Mouse (Mus musculus) spleen, adult 12 weeks (tissue): ENCODE data around the gene Calm1.
"Not testable (repeated sequence)": the region's sequence is repeated elsewhere in the genome, so short reads cannot be mapped to it uniquely, and the experiment has no call there.

Experiments
- DNase-seq: peaks from one replicate; pipeline ENCODE4 v3.0.0; 2022; ENCODE audit warnings: low spot score

The Calm1 gene

DNA sequence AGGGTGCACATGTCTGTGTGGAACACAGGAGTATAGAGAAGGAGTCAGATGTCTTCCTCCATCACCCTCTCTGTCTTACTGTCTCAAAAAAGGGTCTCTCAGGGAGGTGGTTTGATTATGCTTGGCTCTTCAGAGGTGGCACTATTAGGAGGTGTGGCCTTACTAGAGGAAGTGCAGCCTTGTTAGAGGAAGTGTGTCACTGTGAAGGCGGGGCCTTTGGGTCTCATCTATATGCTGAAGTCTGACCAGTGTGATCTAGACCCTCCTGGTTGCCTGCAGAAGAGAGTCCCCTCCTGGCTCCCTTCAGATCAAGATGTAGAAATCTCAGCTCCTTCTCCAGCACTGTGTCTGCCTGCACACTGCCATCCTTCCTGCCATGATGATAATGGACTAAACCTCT is 5.1 kb upstream of the Calm1 start:
- DNase-seq = no peak

DNA sequence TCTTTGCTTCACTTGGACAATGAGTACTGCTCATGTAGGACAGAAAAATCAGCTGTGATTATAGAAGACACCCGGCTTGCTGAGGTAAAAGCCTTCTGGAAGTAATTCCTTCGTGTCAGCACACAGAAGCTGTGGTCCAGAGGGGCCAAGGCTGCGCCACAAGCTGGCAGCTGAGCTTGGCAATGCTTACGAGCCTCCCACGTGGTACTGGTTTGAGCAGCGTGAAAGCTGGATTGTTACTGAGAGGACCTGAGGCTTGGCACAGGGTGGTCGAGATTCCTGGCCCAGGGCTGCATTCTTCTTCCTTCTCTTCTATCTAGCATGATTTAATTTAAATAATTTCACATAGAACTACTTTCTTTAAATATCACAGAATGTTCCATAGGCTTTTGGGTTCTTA is 2.4 kb upstream of the Calm1 start:
- DNase-seq = no peak

DNA sequence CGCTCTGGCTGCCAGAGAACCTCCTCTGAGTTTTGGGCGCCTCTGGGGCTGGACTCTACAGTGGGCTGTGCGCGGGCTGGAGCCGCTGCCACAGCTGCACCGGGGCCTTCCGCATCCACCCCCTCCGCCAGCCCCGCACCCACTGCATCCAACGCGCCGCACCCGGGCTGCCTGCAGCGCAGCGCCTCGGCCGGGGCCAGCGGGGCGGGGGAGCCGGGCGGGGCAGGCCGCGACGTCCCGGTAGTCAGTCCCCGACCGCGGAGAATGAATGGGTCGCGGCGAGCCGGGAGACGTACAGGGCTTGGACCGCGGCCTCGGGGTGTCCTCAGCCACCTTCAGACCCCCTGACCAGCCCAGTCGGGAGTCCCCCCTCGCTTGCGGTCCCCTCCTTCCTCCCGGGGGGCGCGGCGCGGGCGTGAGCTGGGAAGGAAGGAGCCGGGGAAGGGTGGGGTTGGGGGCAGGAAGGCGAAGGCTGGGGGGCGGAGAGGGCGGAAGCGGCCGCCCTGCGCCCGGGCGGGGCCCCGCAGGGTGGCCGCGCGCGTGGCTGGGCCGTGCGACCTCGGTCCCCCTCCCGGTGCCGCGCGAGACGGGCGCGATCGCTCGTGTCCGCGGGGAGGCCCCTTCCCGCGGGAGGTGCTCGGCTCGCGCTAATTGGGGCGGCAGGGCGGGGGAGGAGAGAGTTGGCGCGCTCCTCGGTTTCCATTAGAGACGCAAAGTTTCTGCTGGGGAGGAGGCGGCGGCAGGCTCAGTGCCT is 833 bp downstream of the Calm1 start:
- peak; percentile 70 for DNase-seq

DNA sequence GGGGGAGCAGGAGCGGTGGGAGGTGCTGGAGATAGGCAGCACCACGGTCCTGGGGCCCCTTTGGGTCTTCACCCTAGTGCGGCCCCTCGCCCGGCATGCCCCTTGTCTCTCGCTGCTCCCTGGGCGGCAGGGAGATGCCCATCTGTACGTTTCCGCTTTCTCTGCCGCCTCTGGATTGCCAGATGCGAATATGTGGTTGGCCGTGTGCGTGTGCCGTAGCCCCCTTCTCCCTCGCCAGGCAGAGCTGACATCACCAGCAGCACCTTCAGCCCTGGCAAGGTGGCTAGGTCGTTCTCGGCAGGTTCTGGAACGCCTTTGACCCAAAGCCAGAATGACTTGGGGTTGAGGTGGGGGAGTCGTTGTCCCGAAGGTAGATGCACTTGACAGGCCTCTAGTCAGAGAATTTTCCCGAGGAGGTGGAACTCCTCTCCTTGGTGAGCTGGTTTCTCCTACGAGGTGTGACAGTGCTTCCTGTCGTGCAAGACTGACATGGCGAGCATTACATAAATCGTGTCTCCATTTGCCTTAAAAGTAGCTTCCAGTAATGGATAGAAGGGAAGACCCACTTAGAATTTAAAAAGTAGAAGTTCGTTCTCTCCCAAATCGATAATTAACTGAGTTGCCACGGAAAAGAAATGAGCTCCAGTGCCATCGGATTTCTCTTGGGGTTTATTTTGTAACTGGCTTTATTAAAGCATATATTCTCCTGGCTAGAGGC is 1.6 kb downstream of the Calm1 start:
- DNase-seq = no peak

DNA sequence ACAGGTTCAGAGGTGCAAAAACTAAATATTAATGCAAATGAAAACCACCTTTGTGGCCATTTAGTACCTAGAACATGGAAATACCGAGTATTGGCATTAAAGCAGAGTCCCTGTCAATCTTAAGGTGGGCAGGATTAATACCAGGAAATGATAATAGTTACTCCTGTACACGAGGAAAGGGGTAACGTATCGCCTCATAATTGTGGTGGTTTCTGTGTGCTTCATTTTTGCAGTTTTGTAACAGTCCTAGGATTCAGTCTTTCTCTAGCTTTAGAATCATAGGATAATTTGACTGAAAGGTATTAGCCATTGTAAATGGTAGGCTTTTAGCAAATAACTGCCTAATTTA is 2.1 kb downstream of the Calm1 start:
- DNase-seq = no peak

DNA sequence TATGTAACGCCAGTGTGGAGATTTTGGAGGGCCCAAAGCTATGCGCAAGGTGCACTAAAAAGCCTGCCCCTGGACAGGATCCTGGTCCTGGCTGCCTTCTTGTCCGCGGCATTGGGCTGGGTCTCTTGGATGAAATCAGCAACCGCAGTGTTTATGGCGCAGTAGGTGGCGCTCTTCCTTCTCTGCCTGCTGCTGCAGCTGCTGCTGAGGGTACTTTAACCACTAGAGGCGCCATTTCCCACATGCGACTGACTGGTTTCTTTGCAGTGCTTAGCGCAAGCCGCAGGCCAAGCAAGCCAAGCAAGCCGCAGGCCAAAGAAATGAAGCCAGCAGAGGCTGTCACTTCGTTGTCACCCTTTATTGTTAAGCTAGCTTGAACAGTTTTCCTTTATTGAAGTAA is 2.6 kb downstream of the Calm1 start:
- DNase-seq = peak; percentile 82

DNA sequence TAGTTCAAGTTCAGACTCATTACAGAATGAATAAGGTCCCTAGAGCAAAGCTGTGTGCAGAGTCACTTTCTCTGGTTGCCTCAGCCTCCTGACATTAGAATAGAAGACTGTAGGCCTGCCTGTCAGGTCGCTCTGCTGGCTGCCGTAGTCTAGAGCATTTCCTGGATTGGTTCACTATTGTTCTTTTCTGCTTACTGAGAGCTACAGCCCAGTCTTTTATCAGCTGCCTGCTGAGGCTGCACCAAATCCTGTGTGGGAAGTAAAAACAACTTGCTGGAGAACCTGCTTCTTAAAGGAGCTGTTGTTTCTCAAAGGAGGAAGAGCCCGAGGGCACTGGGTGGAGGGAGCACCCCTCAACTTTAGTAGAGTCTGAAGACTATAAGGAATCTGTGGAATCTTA is 4.5 kb downstream of the Calm1 start:
- no peak for DNase-seq

DNA sequence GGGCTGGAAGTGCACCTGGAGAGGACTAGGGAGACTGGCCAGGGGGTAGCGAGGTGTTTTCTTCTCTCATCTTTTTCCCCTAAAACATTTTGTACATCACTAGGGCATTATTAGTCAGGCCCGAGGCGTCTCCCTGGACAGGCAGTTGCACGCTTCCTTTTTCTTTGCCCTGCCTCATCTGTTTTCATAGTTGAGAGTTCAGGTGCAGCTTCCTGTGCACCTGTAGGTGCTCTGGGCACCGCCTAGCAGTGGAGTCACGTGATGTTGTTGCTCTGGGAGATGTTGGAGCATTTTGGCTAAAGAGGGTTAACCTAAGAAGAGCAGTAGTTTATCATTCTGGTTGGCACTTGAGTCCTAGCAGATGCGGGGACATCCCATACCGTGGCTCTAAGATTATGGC is 5.9 kb downstream of the Calm1 start:
- no peak for DNase-seq

DNA sequence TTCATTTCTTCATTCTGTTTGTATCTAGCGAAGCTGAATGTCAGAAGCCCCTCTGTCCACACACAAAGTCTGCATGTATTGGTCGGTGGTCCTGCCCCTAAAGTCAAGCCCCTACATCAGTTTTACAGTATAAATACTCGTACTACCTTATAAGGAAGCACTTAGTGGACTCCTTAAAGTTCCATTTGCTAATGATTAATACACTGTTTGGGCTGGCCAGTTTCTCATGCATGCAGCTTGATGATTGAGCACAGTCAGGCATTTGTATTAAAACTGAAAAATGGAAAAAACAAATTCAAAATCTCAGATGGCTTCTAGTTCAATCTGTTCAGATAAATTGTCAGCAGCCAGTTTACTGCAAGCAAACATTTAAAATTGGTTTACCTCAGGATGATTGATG is 7.3 kb downstream of the Calm1 start:
- DNase-seq = no peak

DNA sequence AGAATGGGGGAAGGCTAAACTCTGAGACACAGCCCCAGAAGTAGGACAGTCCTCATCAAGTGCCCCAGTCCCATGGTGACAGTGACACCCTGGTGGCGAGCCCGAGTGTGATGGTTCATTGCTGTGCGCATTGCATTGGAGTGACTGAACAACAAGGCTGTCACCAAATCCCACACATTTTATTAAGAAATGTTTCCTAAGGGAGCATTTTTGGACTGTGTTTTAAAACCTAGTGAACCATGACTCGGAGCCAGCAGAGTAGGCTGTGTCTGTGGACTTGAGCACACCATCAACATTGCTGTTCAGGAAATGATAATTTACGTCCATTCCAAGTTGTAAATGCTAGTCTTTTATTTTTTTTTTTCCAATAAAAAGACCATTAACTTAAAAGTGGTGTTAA is 7.7 kb downstream of the Calm1 start:
- DNase-seq = no peak

DNA sequence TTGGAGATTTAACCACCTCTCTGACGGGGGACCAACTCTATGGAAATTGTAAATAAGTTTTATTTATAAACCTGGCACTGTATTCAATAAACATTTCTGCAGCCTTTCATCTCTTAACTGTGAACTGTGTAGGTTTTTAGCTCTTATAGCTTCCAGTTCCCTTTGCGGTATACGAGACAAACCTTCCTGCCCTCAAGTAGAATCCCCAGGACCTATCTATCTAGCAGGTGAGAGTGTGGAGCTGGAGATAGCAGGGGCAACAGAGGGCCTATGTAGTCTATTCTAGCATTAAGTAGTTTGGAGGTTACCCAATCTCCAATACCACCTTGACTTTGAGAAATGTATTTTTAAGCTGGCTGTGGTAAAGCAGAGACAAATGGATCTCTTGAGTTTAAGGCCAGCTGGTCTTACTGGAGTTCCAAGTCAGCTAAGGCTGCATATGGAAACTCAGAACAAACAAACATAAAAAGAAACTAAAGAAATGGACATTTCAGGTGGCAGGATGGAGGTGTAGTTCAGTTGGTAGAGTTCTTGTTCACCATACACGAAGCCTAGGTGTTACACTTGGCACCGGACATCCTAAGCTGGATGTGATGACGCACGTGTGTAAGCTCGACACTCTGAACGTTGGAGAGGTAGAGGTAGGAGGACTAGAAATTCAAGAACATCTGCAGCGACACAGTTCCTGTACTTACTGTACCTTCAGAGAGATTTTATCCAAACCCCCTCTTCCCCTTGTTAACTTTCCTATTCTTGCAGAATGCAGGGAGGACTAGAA is 10.7 kb downstream of the Calm1 start:
- no peak for DNase-seq

DNA sequence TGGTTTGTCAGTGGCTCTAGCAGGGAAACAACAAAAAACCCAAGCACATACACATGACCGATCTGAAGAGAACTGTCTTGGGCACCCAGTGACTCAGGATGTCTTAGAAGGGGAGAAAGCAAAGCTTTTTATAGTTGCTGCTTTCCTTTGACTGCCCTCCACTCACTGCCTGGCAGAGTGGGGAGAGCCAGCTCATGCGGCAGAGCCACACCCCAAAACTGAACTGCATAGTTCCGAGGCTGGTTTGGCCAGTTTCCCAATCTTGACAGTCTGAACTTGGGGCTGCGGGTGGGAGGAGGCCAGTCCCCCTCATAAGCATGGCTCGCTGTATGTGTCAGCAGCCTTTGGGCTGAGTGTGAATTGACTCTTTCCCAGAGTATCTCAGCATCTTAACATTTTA is 11.7 kb downstream of the Calm1 start:
- DNase-seq = no peak

DNA sequence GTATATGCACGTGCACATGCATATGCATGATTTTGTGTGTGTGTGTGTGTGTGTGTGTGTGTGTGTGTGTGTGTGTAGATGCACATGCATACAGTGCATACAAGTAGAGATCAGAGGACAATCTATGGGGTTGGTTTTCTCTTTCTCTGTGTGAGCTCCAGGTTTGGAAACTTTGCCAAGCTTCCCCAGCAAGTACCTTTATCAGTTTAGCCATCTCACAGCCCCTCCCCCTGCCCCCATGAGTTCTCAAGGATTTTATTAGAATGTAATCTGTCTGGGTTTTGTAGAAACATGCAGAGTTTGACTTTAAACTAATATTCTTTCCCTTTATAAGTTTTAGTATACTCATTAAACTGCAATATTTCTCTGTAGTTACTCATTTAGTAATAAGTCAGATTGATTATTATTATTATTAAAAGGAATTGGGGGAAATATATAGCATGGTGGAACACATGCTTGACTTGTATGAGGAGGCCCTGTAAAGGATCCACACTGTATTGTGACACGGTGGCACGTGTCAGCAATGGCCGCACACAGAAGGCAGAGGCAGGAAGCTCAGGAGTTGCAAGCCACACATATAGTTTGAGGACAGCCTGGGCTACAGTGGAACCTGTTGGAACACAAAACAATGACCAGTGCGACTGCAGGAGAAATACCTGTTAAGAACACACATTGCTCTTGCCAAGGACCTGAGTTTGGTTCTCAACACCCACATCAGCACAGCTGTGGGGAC is 12.4 kb downstream of the Calm1 start:
- no peak for DNase-seq

DNA sequence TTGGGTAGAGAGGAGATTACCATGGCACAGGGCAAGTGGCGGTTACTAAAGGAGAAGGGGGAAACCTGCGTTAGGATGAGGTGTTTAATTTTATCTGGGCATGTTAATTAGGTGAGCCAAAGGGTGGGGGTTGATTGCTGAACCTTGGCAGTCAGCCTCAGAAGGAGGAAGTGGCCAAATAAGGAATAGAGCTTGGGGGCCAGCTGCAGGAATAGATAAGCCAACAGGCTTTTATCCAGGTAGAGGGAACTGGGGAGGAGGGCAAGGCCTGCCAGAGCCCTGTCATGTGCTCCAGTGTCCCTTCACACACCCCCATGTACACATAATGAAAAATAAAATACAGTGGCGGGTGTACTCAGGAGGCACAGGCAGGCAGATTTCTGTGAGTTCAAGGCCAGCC is 13.2 kb downstream of the Calm1 start:
- DNase-seq = peak; percentile 12

DNA sequence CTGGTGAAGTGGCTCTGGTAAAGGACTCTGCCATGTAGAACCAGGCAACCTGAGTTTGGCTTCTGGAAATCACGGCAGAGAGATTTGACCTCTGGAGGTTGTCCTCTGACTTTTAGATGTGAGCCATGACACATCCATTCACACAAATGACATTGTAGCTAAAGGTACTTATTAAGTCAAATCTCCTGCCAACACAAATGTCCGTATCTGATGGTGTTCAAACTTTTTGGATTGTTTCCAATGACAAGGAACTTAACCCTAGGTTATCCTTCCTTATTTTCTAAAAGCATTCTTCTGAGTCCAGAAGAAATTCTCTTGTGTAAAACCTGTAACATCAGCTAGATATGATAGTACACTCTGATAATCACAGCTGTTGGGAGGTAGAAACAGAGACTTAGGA is 13.9 kb downstream of the Calm1 start:
- DNase-seq = no peak

DNA sequence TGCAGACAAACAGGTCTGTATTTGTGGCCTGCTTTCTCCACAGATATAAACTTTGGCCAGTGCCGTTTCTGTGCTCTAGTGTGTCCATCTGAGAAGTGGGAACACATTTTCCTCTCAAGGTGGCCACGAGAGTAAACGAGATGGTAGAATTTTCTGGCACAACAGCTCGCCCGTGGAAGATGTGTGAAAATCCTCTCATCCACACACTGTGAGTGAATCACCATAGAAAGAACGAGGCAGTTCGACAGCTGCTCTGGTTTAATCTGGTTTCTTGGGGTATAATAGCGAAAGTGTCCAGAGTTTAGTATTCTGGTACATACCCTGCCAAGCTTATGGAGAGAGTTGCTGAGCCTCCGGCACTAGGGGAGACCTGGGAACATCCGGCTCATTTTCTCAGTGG is 14.9 kb downstream of the Calm1 start:
- DNase-seq = no peak

DNA sequence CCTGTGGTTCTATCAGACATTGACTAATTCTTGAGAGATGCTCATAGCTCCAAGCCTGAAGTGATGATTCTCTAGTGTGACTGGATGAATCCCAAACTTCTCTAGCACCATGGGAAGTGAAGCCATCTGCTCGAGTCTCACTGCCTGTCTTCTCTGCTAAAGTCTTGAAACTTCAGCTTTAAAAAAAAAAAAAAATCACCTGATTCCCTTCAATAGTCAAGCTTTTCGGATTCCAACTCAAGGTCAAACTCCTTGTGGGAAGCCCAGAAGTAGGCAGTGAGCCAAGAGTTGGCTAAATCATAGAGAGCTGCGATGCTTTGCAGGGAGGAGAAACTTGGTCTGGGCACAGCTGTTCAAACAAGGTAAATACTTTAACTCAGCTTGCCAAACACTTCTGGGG is 15.5 kb downstream of the Calm1 start:
- no peak for DNase-seq

DNA sequence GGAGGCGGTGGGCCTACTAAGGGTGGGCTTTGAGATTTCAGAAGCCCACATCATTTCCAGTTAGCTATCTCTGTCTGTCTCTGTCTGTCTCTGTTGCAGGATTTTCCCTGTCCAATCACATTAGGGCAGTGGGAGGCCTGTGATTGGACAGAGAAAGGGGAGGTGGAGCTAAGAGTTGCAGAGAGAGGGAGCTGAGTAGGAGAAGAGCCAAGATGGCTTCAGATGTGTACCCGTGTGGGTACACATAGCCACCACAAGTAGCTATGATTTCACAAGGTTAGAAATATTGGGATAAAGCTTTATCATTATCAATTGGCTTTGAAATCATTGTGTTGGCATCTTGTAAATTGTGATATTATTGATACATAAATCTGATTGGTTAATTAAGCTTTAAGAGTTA is 17.9 kb downstream of the Calm1 start:
- DNase-seq = not testable (repeated sequence)

DNA sequence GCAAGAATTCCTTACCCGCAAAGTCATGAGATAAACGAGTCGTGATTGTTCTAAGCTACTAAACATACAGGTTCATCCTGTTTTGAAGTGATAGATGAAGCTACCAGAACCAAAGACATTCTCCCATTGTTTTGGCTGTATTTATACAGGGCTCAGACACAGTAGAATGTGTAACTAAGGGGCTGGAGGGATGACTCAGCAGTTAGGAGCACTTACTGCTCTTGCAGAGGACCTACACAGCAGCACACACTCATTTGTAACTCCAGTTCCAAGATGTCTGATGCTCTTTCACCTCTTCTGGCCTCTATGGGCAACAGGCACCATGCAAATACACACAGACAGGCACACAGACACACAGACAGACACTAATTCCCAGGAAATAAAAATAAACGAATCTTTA is 20.8 kb downstream of the Calm1 start:
- no peak for DNase-seq

DNA sequence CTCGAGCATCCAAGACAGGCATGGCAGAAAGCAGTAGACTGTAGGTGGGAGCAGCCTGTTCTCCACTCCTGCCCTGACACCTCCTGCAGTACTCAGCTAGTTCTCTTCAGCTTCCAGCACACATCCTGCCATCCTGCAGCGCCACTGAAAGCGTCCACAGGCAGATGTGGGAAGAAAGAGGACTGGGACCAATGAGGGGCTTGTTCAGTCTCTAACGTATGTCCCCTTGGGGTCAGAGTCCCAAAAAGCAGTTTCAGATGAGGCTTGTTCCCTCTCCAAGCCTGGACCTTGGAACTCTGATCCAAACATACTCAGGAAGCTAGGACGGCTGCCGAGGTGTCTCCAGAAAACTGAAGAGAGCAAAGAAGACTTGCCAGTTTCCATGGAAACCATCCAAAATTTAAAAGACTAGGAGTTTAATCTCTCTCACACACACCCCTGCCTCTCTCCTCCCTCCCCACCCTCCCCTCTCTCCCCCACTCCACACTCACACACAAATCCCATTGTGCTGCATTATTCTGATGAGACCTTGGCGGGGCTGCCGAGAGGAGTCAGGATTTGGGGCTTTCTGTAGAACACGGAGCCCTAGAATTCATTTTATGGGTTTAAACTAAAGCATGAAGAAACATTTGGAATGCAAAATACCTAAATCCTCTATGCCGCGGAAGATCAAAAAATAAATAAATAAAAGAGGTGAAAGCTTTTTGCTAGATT is 22.5 kb downstream of the Calm1 start:
- no peak for DNase-seq

DNA sequence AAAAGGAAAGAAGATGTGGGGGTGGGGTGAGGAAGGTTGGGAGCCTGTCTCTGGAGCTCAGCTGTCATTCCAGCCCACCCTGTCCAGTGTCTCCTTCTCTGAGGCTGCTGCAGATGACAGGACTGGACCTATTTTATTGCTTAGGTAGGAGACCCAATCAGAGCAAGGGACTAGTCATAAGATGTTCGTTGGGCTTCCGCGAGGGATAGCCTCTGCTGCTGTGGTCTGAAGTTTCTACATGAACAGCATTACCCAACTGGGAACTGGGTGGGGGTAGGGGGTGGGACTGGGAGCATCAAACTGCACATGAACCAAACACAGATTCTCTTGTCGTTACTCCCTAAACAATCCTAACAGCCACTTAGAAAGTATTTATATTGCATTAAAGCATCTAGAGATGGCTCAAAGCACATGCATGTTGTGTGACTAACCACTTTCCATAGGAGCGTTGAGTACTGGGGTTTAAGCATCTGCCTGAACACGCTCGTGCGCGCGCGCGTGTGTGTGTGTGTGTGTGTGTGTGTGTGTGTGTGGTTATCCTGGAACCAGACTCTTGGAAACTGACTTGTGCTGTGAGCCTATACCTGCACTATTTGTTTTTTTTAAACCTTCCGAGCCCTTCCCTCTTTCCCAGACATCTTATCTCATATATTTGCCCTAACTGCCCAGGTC is 23.2 kb downstream of the Calm1 start:
- no peak for DNase-seq
